Mouse (Mus musculus): ENCODE results near the gene Slc30a2.
"Not testable (repeated sequence)": the region's sequence is repeated elsewhere in the genome, so short reads cannot be mapped to it uniquely, and the experiment has no call there.

Slc30a2 gene

GRCm38 (mm10) chr4:134343071-134344031 lies at the start of gene Slc30a2:
Slc30a2 (plus strand) TSS chr4:134343181.
- DNase-seq: peak; percentile 86

GRCm38 (mm10) chr4:134293692-134294163 lies 49.3 kb upstream of the Slc30a2 start:
- DNase-seq: no peak

GRCm38 (mm10) chr4:134296096-134296495 lies 46.9 kb upstream of the Slc30a2 start:
- not testable (repeated sequence) for DNase-seq

- no peak for DNase-seq
Observed at GRCm38 (mm10) chr4:134296523-134296922, 46.5 kb upstream of the Slc30a2 start.

- peak; percentile 56 for DNase-seq
Observed at GRCm38 (mm10) chr4:134297369-134297768, 45.6 kb upstream of the Slc30a2 start.

- DNase-seq: no peak
Observed at GRCm38 (mm10) chr4:134298626-134299497, 44.1 kb upstream of the Slc30a2 start.

GRCm38 (mm10) chr4:134299498-134299810 lies 43.5 kb upstream of the Slc30a2 start:
- no peak for DNase-seq

- no peak for DNase-seq
Observed at GRCm38 (mm10) chr4:134300316-134300715, 42.7 kb upstream of the Slc30a2 start.

GRCm38 (mm10) chr4:134302084-134302483 lies 40.9 kb upstream of the Slc30a2 start:
- no peak for DNase-seq

GRCm38 (mm10) chr4:134306963-134307362 lies 36.0 kb upstream of the Slc30a2 start:
- no peak for DNase-seq

GRCm38 (mm10) chr4:134307367-134308072 lies 35.5 kb upstream of the Slc30a2 start:
- peak; percentile 73 for DNase-seq

- peak; percentile 84 for DNase-seq
Observed at GRCm38 (mm10) chr4:134310106-134310505, 32.9 kb upstream of the Slc30a2 start.

- DNase-seq: no peak
Observed at GRCm38 (mm10) chr4:134310656-134311055, 32.3 kb upstream of the Slc30a2 start.

GRCm38 (mm10) chr4:134311784-134312183 lies 31.2 kb upstream of the Slc30a2 start:
- no peak for DNase-seq

GRCm38 (mm10) chr4:134312341-134312740 lies 30.6 kb upstream of the Slc30a2 start:
- DNase-seq: no peak

- DNase-seq: no peak
Observed at GRCm38 (mm10) chr4:134312901-134313300, 30.1 kb upstream of the Slc30a2 start.

- no peak for DNase-seq
Observed at GRCm38 (mm10) chr4:134314081-134314655, 28.8 kb upstream of the Slc30a2 start.

GRCm38 (mm10) chr4:134314876-134315275 lies 28.1 kb upstream of the Slc30a2 start, which contains the start of gene Trim63:
Trim63 (plus strand) TSS chr4:134315120.
- DNase-seq: no peak

- no peak for DNase-seq
Observed at GRCm38 (mm10) chr4:134315470-134315869, 27.5 kb upstream of the Slc30a2 start.

GRCm38 (mm10) chr4:134316390-134316789 lies 26.6 kb upstream of the Slc30a2 start:
- DNase-seq: peak; percentile 40

GRCm38 (mm10) chr4:134319074-134319473 lies 23.9 kb upstream of the Slc30a2 start:
- DNase-seq: no peak

GRCm38 (mm10) chr4:134319674-134320073 lies 23.3 kb upstream of the Slc30a2 start:
- no peak for DNase-seq

Measured in kidney, adult 9 months (tissue).